Mouse (Mus musculus) brain, adult 2 months (tissue): Measurements from ENCODE around the gene Ctbp1.

Source experiments
- DNase-seq: peaks from one replicate; pipeline ENCODE4 v3.0.0; 2011; ENCODE audit warnings: low read depth, low spot score

The Ctbp1 gene

GRCm38 (mm10) chr5:33274953-33275454, at the start of gene Ctbp1:
Ctbp1 (minus strand) TSS chr5:33274994.
- DNase-seq, result peak; percentile 99

GRCm38 (mm10) chr5:33324491-33324890, 49.7 kb upstream of the Ctbp1 start:
- DNase-seq, result no peak

GRCm38 (mm10) chr5:33312192-33312591, 37.4 kb upstream of the Ctbp1 start:
- no peak for DNase-seq

GRCm38 (mm10) chr5:33310704-33311462, 36.1 kb upstream of the Ctbp1 start:
- no peak for DNase-seq

- no peak for DNase-seq
Measured at GRCm38 (mm10) chr5:33301801-33302200, 27.0 kb upstream of the Ctbp1 start.

GRCm38 (mm10) chr5:33297164-33297563, 22.4 kb upstream of the Ctbp1 start:
- peak; percentile 55 for DNase-seq

- no peak for DNase-seq
Measured at GRCm38 (mm10) chr5:33293796-33294430, 19.1 kb upstream of the Ctbp1 start.

GRCm38 (mm10) chr5:33283951-33284350, 9.2 kb upstream of the Ctbp1 start:
- DNase-seq, result peak; percentile 24

- no peak for DNase-seq
Measured at GRCm38 (mm10) chr5:33281428-33281827, 6.6 kb upstream of the Ctbp1 start.

- DNase-seq, result peak; percentile 49
Measured at GRCm38 (mm10) chr5:33278950-33279349, 4.2 kb upstream of the Ctbp1 start.

GRCm38 (mm10) chr5:33277286-33277685, 2.5 kb upstream of the Ctbp1 start:
- DNase-seq, result no peak

- peak; percentile 21 for DNase-seq
Measured at GRCm38 (mm10) chr5:33275754-33276153, 960 bp upstream of the Ctbp1 start.

- peak; percentile 95 for DNase-seq
Measured at GRCm38 (mm10) chr5:33274085-33274952, 475 bp downstream of the Ctbp1 start.

GRCm38 (mm10) chr5:33273777-33274084, 1.1 kb downstream of the Ctbp1 start:
- DNase-seq, result no peak

GRCm38 (mm10) chr5:33272845-33273776, 1.7 kb downstream of the Ctbp1 start:
- DNase-seq, result peak; percentile 35

- DNase-seq, result no peak
Measured at GRCm38 (mm10) chr5:33272146-33272545, 2.6 kb downstream of the Ctbp1 start.

GRCm38 (mm10) chr5:33270568-33270967, 4.2 kb downstream of the Ctbp1 start:
- DNase-seq, result peak; percentile 93

- DNase-seq, result peak; percentile 39
Measured at GRCm38 (mm10) chr5:33254416-33254815, 20.4 kb downstream of the Ctbp1 start.

GRCm38 (mm10) chr5:33248186-33248585, 26.6 kb downstream of the Ctbp1 start:
- no peak for DNase-seq

- no peak for DNase-seq
Measured at GRCm38 (mm10) chr5:33247387-33247786, 27.4 kb downstream of the Ctbp1 start.

GRCm38 (mm10) chr5:33245701-33246100, 29.1 kb downstream of the Ctbp1 start:
- peak; percentile 92 for DNase-seq
